Mouse (Mus musculus): ENCODE measurements around the gene Suz12.

- TF ChIP-seq GATA1 (IDR thresholded peaks at IDR 0.05; ENCODE audit: borderline replicate concordance, low read length) (no peak), FLI1 (IDR thresholded peaks at IDR 0.05; ENCODE audit: low read length) (no peak)
Observed at GRCm38 (mm10) chr11:80081786-80082319, 88.9 kb downstream of the Suz12 start.

Data from megakaryocyte, embryonic 14.5 days (primary cell).